Mouse (Mus musculus): ENCODE data around the gene Psd.

- TF ChIP-seq CTCF (IDR thresholded peaks at IDR 0.05; ENCODE audit: borderline replicate concordance, control insufficient read depth, extremely low read depth, insufficient read depth, low read length, poor library complexity) (no peak), POLR2A (IDR thresholded peaks at IDR 0.05; ENCODE audit: control insufficient read depth, extremely low read depth, insufficient read depth, low read length, poor library complexity) (no peak)
These were observed 6.7 kb downstream of the Psd start for GRCm38 (mm10) chr19:46320076-46320785.
